10 mouse cellular contexts compared by ENCODE assay signal in the genomic region with DNA sequence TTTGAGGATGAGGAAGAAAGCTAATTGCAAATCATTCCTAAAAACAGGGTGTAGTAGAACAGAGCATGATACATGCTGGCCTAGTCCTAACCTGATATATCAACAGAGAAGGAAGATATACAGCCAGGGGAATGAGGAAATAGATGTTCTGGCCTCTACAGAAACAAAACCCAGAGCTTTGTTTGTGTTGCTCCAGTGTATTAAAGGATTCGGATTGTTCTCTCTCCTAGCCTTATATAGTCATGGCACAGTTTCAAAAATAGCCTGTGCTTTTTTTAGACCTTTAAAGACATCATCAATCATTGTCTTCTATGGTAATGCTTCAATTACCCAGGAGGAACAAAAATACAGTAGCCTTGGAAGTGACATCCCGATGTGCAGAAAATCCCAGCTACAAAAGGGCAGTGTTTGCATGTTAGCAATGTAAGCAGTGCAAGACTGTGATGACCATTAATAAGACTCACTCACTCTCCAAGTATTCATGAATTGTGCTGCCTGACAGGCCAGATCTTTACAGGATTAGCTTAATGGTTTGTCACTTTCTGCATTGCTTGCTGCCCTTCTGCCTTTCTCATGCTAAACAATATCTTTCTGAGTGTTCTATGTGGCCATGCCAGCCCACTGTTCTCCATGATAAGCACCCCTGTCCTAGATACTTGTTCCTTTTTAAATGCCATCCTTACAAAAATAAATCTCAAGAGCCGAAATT.
DNase-seq lines count a peak whose midpoint lies in the region; ATAC-seq lines count a peak whose summit lies in the region.
"Had no signal": no experiment of that assay in that cellular context is flagged by ENCODE, and none has a peak within 500 bp of the region (broad histone marks: within the 10 kb centered on the region; RNA-seq: fewer than 3 reads in every experiment).

No protein-coding gene starts in this region.

- no peaks in the 10 kb centered on the region for H3K27me3 ChIP-seq in heart, embryonic 12.5 days (replicated peaks)
- H3K27me3 ChIP-seq in neural tube, embryonic 12.5 days (replicated peaks): no peaks in the 10 kb centered on the region
- no peaks in the 10 kb centered on the region for H3K27me3 ChIP-seq in neural tube, embryonic 15.5 days (replicated peaks)
- no peaks in the 10 kb centered on the region for H3K27me3 ChIP-seq in hindbrain, embryonic 12.5 days
- H3K27me3 ChIP-seq: limb, embryonic 15.5 days had no signal

- no peak overlapping the region for H3K9ac ChIP-seq in heart, embryonic 12.5 days
- H3K9ac ChIP-seq in neural tube, embryonic 12.5 days: no peak overlapping the region
- no peak overlapping the region for H3K9ac ChIP-seq in neural tube, embryonic 15.5 days (replicated peaks)
- no peak overlapping the region for H3K9ac ChIP-seq in hindbrain, embryonic 12.5 days
- H3K9ac ChIP-seq: limb, embryonic 15.5 days had no signal

- H3K27ac ChIP-seq in heart, embryonic 12.5 days (ENCODE audit: poor library complexity, severe bottlenecking): peak overlapping the region; percentile 36
- H3K27ac ChIP-seq in neural tube, embryonic 12.5 days: no peak overlapping the region
- no peak overlapping the region for H3K27ac ChIP-seq in neural tube, embryonic 15.5 days (replicated peaks)
- peak overlapping the region; percentile 76 for H3K27ac ChIP-seq in hindbrain, embryonic 12.5 days
- H3K27ac ChIP-seq: limb, embryonic 15.5 days had no signal

- 19% methylated on average over 3 of the region's 3 CpGs for WGBS in heart, embryonic 12.5 days
- WGBS in neural tube, embryonic 12.5 days: 25% methylated on average over 3 of the region's 3 CpGs
- WGBS in neural tube, embryonic 15.5 days: 9% methylated on average over 3 of the region's 3 CpGs
- WGBS in hindbrain, embryonic 12.5 days: 24% methylated on average over 3 of the region's 3 CpGs

- no peaks in the 10 kb centered on the region for H3K9me3 ChIP-seq in heart, embryonic 12.5 days (replicated peaks)
- no peaks in the 10 kb centered on the region for H3K9me3 ChIP-seq in neural tube, embryonic 12.5 days
- no peaks in the 10 kb centered on the region for H3K9me3 ChIP-seq in neural tube, embryonic 15.5 days (replicated peaks)
- H3K9me3 ChIP-seq in hindbrain, embryonic 12.5 days (replicated peaks): no peaks in the 10 kb centered on the region
- H3K9me3 ChIP-seq: limb, embryonic 15.5 days had no signal

- H3K36me3 ChIP-seq in heart, embryonic 12.5 days: no peaks in the 10 kb centered on the region
- no peaks in the 10 kb centered on the region for H3K36me3 ChIP-seq in neural tube, embryonic 12.5 days
- no peaks in the 10 kb centered on the region for H3K36me3 ChIP-seq in neural tube, embryonic 15.5 days
- no peaks in the 10 kb centered on the region for H3K36me3 ChIP-seq in hindbrain, embryonic 12.5 days
- H3K36me3 ChIP-seq: limb, embryonic 15.5 days had no signal

- 0 out of 2 replicates have a peak, but pooled peaks cover 3% of the 10 kb centered on the region for H3K4me1 ChIP-seq in heart, embryonic 12.5 days (replicated peaks)
- H3K4me1 ChIP-seq in neural tube, embryonic 12.5 days: 0 out of 2 replicates have a peak, but pooled peaks cover 3% of the 10 kb centered on the region
- H3K4me1 ChIP-seq in neural tube, embryonic 15.5 days: peaks cover 6% of the 10 kb centered on the region
- peaks cover 10% of the 10 kb centered on the region; the same call in 1 of the 2 replicates for H3K4me1 ChIP-seq in hindbrain, embryonic 12.5 days
- H3K4me1 ChIP-seq: limb, embryonic 15.5 days had no signal

- ATAC-seq in heart, embryonic 12.5 days (ENCODE audit: insufficient number of reproducible peaks, low FRiP score): no peak
- ATAC-seq in neural tube, embryonic 12.5 days (ENCODE audit: low FRiP score, low read depth): peak; percentile 87
- no peak for ATAC-seq in neural tube, embryonic 15.5 days (ENCODE audit: low FRiP score)
- ATAC-seq in hindbrain, embryonic 12.5 days (ENCODE audit: low FRiP score): peak; percentile 92
- ATAC-seq: CD4-positive, CD25-positive, alpha-beta regulatory T cell, adult 4 months had no signal

- no peak for DNase-seq in heart, postnatal 25 days (ENCODE audit: low spot score)
- DNase-seq in spleen, postnatal 36 days (ENCODE audit: low spot score in 2 of 2): no peak
- DNase-seq in frontal cortex, postnatal 10 days (ENCODE audit: low spot score in 2 of 2): no peak
- DNase-seq in layer of hippocampus, adult 11-12 months (ENCODE audit: low spot score): no peak

- intact Hi-C loops in heart, postnatal 25 days (cut with DNase I): no loop called here

- no peak overlapping the region for H3K4me3 ChIP-seq in heart, embryonic 12.5 days
- H3K4me3 ChIP-seq in neural tube, embryonic 12.5 days: no peak overlapping the region
- no peak overlapping the region for H3K4me3 ChIP-seq in neural tube, embryonic 15.5 days (replicated peaks)
- no peak overlapping the region for H3K4me3 ChIP-seq in hindbrain, embryonic 12.5 days
- H3K4me3 ChIP-seq: limb, embryonic 15.5 days had no signal

- no peak overlapping the region for H3K4me2 ChIP-seq in heart, embryonic 12.5 days
- H3K4me2 ChIP-seq in neural tube, embryonic 12.5 days (replicated peaks): no peak overlapping the region
- H3K4me2 ChIP-seq in neural tube, embryonic 15.5 days: no peak overlapping the region
- H3K4me2 ChIP-seq in hindbrain, embryonic 12.5 days (replicated peaks): no peak overlapping the region
- H3K4me2 ChIP-seq: limb, embryonic 15.5 days had no signal

Comparison
In these comparisons a context has a peak if more than half of its experiments do, and no peak if none do; other contexts are left out.
1. ATAC-seq: peak in neural tube, embryonic 12.5 days (single experiment) and hindbrain, embryonic 12.5 days (single experiment); none in heart, embryonic 12.5 days (single experiment) and neural tube, embryonic 15.5 days (single experiment).
2. H3K27ac ChIP-seq: peak in heart, embryonic 12.5 days (single experiment) and hindbrain, embryonic 12.5 days (single experiment); none in neural tube, embryonic 12.5 days (single experiment) and neural tube, embryonic 15.5 days (single experiment).